Mouse (Mus musculus): Measurements from ENCODE around the gene Cand2.

GRCm38 (mm10) chr6:115791016-115791415, 16.7 kb downstream of the Cand2 start:
- no peak for TF ChIP-seq CTCF (conservative IDR thresholded peaks at IDR 0.05; ENCODE audit: low read length)
- TF ChIP-seq NANOG (IDR thresholded peaks at IDR 0.05; ENCODE audit: borderline replicate concordance, low read length): no peak

Measured in E14TG2a.4 (cell line).